Mouse (Mus musculus) brain, embryonic 14.5 days (tissue): ENCODE results near the gene Slamf7.

Source experiments
- CTCF ChIP-seq: fragments of 200-500 bp; IDR thresholded peaks from 2 replicates; pipeline ENCODE4 v1.5.1; 2012; ENCODE audit warnings: inconsistent platforms, mild to moderate bottlenecking, moderate library complexity, borderline replicate concordance; ENCODE audit not compliant: insufficient read depth, insufficient read length; ENCODE audit errors: extremely low read depth
- POLR2A ChIP-seq: fragments of 200-500 bp; IDR thresholded peaks from 2 replicates; pipeline ENCODE4 v1.6.1; 2012; ENCODE audit warnings: mild to moderate bottlenecking, inconsistent platforms, borderline replicate concordance; ENCODE audit not compliant: poor library complexity, insufficient read depth, insufficient read length, severe bottlenecking; ENCODE audit errors: extremely low read depth

- no peak for TF ChIP-seq CTCF
- no peak for TF ChIP-seq POLR2A
Measured at GRCm38 (mm10) chr1:171629168-171629567, 23.7 kb downstream of the Slamf7 start.
